Mouse (Mus musculus) activated CD4-positive, CD25-positive, alpha-beta regulatory T cell, adult 9 weeks (primary cell): ENCODE data around the gene 2610528J11Rik. TPM values are rescaled to one million over a fixed set of nuclear protein-coding genes. Genes with fewer than 3 reads are reported as not detected.

Source experiments
- polyA plus RNA-seq: library from polyadenylated mRNA; unstranded; fragments of 100-300 nt; shearing (Covaris generic); gene quantifications from one replicate; pipeline ENCODE4 v1.2.1, GENCODE M21; 2017

The 2610528J11Rik gene
- not detected for polyA plus RNA-seq

GRCm38 (mm10) chr4:118526408-118527334 is at the start of gene 2610528J11Rik:
Gene 2610528J11Rik, plus strand, starts transcription at chr4:118526999.

GRCm38 (mm10) chr4:118489717-118490132 is 37.1 kb upstream of the 2610528J11Rik start, which contains the start of gene Tie1:
Gene Tie1, minus strand, starts transcription at chr4:118490061.

GRCm38 (mm10) chr4:118543592-118544260 is 16.9 kb downstream of the 2610528J11Rik start, which contains the start of gene Tmem125:
Gene Tmem125, minus strand, starts transcription at chr4:118544044.

Other genes with a start within 250 kb of the 2610528J11Rik start
- 0.55 TPM for gene Ptprf, start 235.6 kb upstream of the 2610528J11Rik start, polyA plus RNA-seq
- 20.9 TPM for gene Szt2, start 117.7 kb upstream of the 2610528J11Rik start, polyA plus RNA-seq
- 128 TPM for gene Med8, start 117.7 kb upstream of the 2610528J11Rik start, polyA plus RNA-seq
- 172 TPM for gene Elovl1, start 98.9 kb upstream of the 2610528J11Rik start, polyA plus RNA-seq
- gene Cdc20, start 89.6 kb upstream of the 2610528J11Rik start, polyA plus RNA-seq = 15.4 TPM
- gene Mpl, start 69.5 kb upstream of the 2610528J11Rik start, polyA plus RNA-seq = not detected
- 0.17 TPM for gene Tie1, start 36.9 kb upstream of the 2610528J11Rik start, polyA plus RNA-seq
- gene Tmem125, start 17.0 kb downstream of the 2610528J11Rik start, polyA plus RNA-seq = not detected
- not detected for gene Cfap57, start 93.8 kb downstream of the 2610528J11Rik start, polyA plus RNA-seq
- gene Ebna1bp2, start 93.8 kb downstream of the 2610528J11Rik start, polyA plus RNA-seq = 172 TPM
- not detected for gene Olfr62, start 132.0 kb downstream of the 2610528J11Rik start, polyA plus RNA-seq
- gene Olfr1342, start 165.8 kb downstream of the 2610528J11Rik start, polyA plus RNA-seq = not detected
- not detected for gene Olfr1341, start 176.5 kb downstream of the 2610528J11Rik start, polyA plus RNA-seq
- not detected for gene Olfr1340, start 193.1 kb downstream of the 2610528J11Rik start, polyA plus RNA-seq
- gene Olfr1339, start 205.2 kb downstream of the 2610528J11Rik start, polyA plus RNA-seq = not detected
- gene Olfr1338, start 231.7 kb downstream of the 2610528J11Rik start, polyA plus RNA-seq = not detected